Mouse (Mus musculus): Measurements from ENCODE around the gene Shroom3.

The Shroom3 gene

GRCm38 (mm10) chr5:92751488-92751887, 68.3 kb downstream of the Shroom3 start:
- DNase-seq (ENCODE audit: low spot score in 2 of 2), result no peak

GRCm38 (mm10) chr5:92755241-92755775, 72.1 kb downstream of the Shroom3 start:
- DNase-seq (ENCODE audit: low spot score in 2 of 2), result no peak

GRCm38 (mm10) chr5:92759156-92759745, 76.0 kb downstream of the Shroom3 start:
- DNase-seq (ENCODE audit: low spot score in 2 of 2), result no peak

DNA sequence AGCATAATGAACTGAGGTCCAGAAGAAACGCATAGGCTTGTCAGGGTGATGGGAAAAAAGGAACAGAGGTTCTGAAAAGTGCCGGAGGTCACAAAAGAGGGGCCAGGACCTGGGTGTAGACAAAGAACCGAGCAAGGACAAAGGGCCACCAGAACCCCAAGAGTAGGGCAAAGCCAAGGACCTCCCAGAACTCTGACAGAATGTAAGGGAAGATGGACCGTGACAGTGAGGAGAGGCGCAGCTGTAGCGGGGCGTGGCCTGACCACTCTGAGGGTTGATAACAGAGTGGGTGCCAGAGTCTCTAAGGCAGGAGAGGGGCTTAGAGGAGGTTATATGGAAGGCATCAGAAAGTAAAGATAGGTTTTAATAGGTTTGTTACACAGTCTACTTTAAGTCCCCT, 77.3 kb downstream of the Shroom3 start:
- no peak for DNase-seq (ENCODE audit: low spot score in 2 of 2)

DNA sequence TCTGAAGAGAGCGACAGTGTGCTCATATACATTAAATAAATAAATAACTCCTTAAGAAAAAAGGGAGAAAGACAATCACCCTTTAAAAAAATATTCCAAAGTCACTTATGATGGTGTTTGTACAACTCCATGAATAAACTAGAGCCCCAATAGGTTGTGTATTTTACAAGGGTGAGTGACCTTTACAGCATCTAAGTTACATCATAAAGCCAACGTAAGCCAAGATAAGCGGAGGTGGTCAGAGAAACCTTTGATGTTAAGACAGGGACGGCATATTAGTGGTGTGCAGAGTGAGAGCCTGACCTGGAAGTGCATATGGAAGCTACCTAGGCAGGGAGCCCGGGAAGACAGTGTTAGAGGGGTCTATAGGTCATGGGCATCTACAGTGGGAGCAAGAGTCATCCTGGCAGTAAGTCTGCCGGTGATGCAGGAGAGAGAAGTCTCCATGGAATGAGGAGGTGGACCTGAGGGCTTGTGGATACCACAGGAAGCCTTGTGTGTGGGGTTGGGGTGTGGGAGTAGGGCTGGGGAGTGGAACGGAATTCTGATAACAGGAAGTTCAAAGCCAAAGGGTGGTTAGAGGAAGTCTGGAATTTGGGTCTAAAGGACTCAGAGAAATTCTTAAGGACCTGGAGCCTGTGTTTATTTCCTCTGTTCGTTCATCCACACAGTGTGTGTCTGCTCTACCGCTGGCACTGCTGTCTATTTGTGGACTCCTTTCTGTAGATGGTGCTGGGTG, 78.5 kb downstream of the Shroom3 start:
- DNase-seq (ENCODE audit: low spot score in 2 of 2), result no peak

DNA sequence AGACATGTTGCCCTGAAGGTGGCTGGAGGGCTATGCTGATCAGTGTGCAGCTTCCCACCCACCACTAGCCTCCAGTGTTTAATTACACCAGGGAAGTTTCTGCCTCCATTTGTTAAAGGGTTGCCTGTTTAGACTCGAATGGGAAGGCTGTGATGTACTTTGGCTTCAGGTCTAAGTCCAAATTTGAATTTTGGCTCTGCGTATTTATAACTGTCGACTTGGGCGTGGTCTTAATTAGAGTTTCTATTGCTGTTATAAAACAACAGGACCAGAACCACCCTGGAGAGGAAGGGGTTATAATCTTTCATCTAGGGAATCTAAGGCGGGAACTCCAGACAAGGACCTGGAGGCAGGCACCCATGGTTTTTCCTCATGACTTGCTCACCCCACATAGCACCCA, 79.2 kb downstream of the Shroom3 start:
- DNase-seq (ENCODE audit: low spot score in 2 of 2), result no peak

- DNase-seq (ENCODE audit: low spot score in 2 of 2), result no peak
Observed at GRCm38 (mm10) chr5:92763546-92763952, 80.3 kb downstream of the Shroom3 start.

- DNase-seq (ENCODE audit: low spot score in 2 of 2), result no peak
Observed at GRCm38 (mm10) chr5:92766301-92766700, 83.1 kb downstream of the Shroom3 start.

- no peak for DNase-seq (ENCODE audit: low spot score in 2 of 2)
Observed at GRCm38 (mm10) chr5:92767194-92767777, 84.1 kb downstream of the Shroom3 start.

DNA sequence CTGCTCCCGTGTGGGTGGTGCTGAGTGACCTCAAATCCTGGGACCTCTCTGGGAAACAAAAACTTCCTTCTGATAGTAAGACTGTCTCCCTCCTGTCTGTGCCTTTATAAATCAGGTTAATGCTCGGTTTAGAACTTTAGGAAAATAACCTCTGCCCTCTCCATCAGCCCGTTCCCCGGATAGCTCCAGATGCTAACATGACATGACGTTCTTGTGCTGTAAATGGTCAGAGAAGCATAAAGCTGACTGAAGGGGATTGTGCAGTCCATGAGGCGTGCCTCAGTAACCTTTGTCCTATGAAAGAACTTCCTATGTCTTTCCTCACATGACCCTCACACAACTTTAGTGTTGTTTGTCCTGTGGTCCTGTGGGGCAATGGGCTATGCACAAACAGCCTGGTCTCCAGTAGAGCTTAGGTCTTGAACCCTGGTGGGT, 84.6 kb downstream of the Shroom3 start:
- DNase-seq (ENCODE audit: low spot score in 2 of 2), result no peak

DNA sequence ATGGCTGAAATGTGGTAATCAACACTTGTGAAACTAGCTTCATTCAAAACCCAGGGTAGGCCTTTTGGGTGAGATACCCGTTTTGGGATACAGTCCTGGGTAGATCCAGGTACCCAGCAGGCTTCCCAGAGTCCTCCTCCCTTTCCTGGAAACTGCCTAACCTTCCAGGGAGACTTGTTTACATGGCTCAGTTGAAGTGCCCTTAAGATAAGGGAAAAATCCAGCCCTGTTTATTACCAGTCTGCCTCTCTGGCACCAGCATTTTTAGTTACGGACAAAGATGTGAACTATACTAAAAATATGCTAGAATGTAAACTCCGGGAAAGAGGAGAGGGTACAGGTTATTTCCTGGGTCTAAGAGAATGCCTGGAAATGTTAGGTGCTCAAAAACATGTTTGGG, 90.6 kb downstream of the Shroom3 start:
- no peak for DNase-seq (ENCODE audit: low spot score in 2 of 2)

- DNase-seq (ENCODE audit: low spot score in 2 of 2), result no peak
Observed at GRCm38 (mm10) chr5:92774419-92774818, 91.2 kb downstream of the Shroom3 start.

- no peak for DNase-seq (ENCODE audit: low spot score in 2 of 2)
Observed at GRCm38 (mm10) chr5:92774893-92775292, 91.7 kb downstream of the Shroom3 start.

DNA sequence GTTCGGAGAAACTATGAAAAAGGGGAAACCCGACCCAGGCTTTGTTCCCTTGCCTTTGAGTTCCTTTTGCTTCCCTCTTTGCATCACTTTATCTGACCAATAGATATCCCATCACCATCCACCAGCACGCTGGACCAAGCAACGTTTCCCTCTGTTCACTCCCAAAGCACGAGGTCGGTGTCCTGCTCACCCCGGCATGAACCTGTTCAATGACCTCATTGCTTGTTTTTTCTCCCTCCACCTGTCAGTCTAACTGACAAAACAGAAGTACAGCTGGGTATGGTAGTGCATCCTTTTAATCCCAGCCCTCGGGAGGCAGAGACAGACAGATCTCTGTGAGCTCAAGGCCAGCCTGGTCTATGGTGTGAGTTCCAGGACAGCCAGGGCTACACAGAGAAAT, 95.2 kb downstream of the Shroom3 start:
- DNase-seq (ENCODE audit: low spot score in 2 of 2), result no peak

DNA sequence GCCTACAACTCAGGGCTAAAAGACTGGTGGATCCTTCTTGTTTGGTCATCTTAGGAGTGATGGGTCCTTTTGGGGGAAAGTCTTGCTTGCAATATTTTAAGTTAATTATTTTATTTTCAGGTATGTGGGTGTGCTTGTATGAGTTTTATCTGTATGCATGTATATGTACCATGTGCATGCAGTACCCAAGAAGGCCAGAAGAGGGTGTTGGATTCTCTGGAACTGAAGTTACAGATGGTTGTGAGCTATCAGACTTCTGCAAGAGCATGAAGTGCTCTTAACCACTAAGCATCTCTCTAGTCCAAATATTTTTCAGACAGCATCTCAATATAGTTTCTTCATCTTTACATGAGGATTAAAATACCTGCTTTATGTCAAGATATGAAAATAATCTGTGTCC, 97.8 kb downstream of the Shroom3 start:
- DNase-seq (ENCODE audit: low spot score in 2 of 2), result no peak

DNA sequence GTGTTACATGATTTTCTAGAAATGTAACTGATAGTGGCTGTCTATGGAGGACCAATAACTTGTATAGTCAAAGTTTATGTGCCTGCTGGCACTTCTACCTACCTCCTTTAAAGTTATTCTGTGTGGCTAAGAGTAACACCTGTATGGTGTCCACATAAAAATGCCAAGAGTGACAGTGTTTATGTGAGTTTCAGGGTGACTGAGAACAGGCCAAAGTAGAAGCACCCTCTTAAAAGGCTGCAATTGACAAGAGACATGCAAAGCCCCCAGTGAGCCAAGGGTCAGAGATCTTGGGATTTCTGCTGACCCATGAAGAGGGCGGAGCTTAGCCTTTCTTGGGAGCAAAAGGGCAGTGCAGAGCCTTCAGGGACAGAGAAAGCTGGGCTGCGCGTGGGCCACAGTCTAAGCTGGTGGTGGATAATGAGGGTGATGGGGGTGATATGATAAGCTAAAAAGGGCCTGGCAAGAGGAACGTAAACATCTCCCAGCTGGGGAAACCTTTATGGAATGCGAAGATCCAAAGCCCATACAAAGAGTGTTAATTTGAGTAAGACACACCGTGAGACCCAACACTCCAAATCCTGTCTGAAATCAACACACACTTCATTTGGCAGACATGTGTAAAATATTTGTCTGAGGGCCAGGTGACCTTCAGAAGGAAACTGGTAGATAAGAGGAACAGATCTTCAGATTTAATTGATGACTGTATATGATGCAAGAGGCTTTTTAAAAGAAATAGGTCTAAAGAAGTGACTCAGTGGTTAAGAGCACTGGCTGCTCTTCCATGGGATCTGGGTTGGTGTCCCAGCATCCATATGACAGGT, 101.0 kb downstream of the Shroom3 start:
- no peak for DNase-seq (ENCODE audit: low spot score in 2 of 2)

DNA sequence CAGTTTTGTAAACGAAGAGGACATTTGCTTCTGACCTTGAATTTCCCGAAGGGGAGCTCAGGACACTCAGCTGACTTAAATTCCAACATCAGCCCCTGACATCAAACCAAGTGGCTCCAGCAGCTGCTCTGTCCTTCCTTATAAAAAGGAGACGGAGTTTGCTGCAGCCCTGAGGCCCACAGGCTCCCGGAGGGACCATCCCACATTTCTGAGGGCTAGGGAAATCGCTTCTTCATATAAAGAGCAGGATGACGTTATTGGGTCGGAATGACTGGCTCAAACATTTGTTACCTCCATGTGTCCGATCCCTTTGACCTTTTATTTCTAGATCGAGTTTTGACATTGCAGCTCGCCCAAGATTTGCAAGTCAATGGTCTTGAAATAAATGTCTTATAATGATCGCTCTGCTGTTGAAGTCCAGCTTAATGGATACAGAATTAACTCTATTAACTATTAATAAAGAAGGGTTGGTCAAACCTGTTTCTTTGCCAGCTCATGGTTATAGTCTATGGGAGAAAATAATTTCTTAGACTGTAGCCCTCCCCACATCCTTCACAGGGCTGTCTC, 102.7 kb downstream of the Shroom3 start:
- no peak for DNase-seq (ENCODE audit: low spot score in 2 of 2)

- no peak for DNase-seq (ENCODE audit: low spot score in 2 of 2)
Observed at GRCm38 (mm10) chr5:92788990-92789389, 105.8 kb downstream of the Shroom3 start.

- DNase-seq (ENCODE audit: low spot score in 2 of 2), result no peak
Observed at GRCm38 (mm10) chr5:92796089-92796990, 113.1 kb downstream of the Shroom3 start.

DNA sequence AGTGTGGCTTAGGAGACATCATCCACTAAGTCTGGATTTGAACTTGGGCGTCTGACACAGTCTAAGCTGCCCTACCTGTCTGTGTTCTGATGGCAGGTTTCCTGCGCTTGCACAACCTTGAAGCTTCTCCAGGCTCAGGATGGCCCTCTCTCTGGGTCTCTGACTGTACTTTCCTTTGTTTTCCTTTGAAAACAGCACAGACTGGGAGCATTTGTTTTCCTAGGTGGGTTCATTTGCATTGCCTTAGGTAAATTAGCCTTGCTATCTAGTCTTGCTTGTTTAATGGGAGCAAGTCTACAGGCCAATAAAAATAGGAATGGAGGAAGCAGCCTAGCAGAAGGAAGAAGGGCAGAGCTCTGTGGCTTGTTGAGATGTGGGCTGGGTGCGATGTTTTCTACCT, 114.7 kb downstream of the Shroom3 start:
- DNase-seq (ENCODE audit: low spot score in 2 of 2), result no peak

GRCm38 (mm10) chr5:92804379-92804778, 121.1 kb downstream of the Shroom3 start:
- no peak for DNase-seq (ENCODE audit: low spot score in 2 of 2)

Data from cerebellum, postnatal 4 days (tissue).